Mouse (Mus musculus): ENCODE data around the gene Pdcd1lg2. TPM values are rescaled to one million over a fixed set of nuclear protein-coding genes. Genes with fewer than 3 reads are reported as not detected.
A peak's percentile ranks its signal among the peaks of the same experiment; 100 is the strongest.

Gene Pdcd1lg2
- 0.08 TPM in 1 of 2 replicates, not detected in the other for polyA plus RNA-seq (2012; rRNA removed)

- no peak for DNase-seq
- Histone ChIP-seq H3K27me3 (ENCODE audit: control insufficient read depth, insufficient read depth, low read length) (no peaks in the 10 kb centered on the region), H3K27ac (ENCODE audit: insufficient read depth, low read length) (no peak within 1 kb of the TSS), H3K4me3 (replicated peaks; ENCODE audit: insufficient read depth, low read depth, low read length) (no peak within 1 kb of the TSS), H3K4me1 (ENCODE audit: control insufficient read depth, insufficient read depth, low read length) (no peaks in the 10 kb centered on the region)
- 92% methylated on average over 4 of the region's 4 CpGs for WGBS
- TF ChIP-seq POLR2A (IDR thresholded peaks at IDR 0.05; ENCODE audit: borderline replicate concordance, insufficient read depth, low read length) (no peak), CTCF (IDR thresholded peaks at IDR 0.05; ENCODE audit: borderline replicate concordance, insufficient read depth, low read depth, low read length) (no peak)
Measured at GRCm38 (mm10) chr19:29410619-29411018, at the start of gene Pdcd1lg2. Pdcd1lg2 (plus strand) TSS chr19:29410919.

GRCm38 (mm10) chr19:29361468-29362130, 49.1 kb upstream of the Pdcd1lg2 start:
- Histone ChIP-seq H3K27me3 (ENCODE audit: control insufficient read depth, insufficient read depth, low read length) (no peaks in the 10 kb centered on the region), H3K4me1 (ENCODE audit: control insufficient read depth, insufficient read depth, low read length) (no peaks in the 10 kb centered on the region; the same call in 1 of the 2 replicates), H3K4me3 (replicated peaks; ENCODE audit: insufficient read depth, low read depth, low read length) (peak overlapping the region; percentile 80), H3K27ac (ENCODE audit: insufficient read depth, low read length) (peak overlapping the region; percentile 40)
- DNase-seq, result peak; percentile 93 to 96
- 2% methylated on average over 33 of the region's 33 CpGs for WGBS
- TF ChIP-seq POLR2A (IDR thresholded peaks at IDR 0.05; ENCODE audit: borderline replicate concordance, insufficient read depth, low read length), result peak; percentile 92
- no peak for TF ChIP-seq CTCF (IDR thresholded peaks at IDR 0.05; ENCODE audit: borderline replicate concordance, insufficient read depth, low read depth, low read length)

GRCm38 (mm10) chr19:29362173-29362930, 48.4 kb upstream of the Pdcd1lg2 start:
- Histone ChIP-seq H3K4me3 (replicated peaks; ENCODE audit: insufficient read depth, low read depth, low read length) (peak overlapping the region; percentile 80), H3K27ac (ENCODE audit: insufficient read depth, low read length) (no peak overlapping the region), H3K4me1 (ENCODE audit: control insufficient read depth, insufficient read depth, low read length) (no peaks in the 10 kb centered on the region; the same call in 1 of the 2 replicates), H3K27me3 (ENCODE audit: control insufficient read depth, insufficient read depth, low read length) (no peaks in the 10 kb centered on the region)
- no peak for DNase-seq
- WGBS, result 44% methylated on average over 13 of the region's 13 CpGs
- TF ChIP-seq CTCF (IDR thresholded peaks at IDR 0.05; ENCODE audit: borderline replicate concordance, insufficient read depth, low read depth, low read length) (no peak), POLR2A (IDR thresholded peaks at IDR 0.05; ENCODE audit: borderline replicate concordance, insufficient read depth, low read length) (no peak)

- H3K27ac ChIP-seq (ENCODE audit: insufficient read depth, low read length), result no peak overlapping the region
- no peaks in the 10 kb centered on the region for H3K27me3 ChIP-seq (ENCODE audit: control insufficient read depth, insufficient read depth, low read length)
- no peak for TF ChIP-seq CTCF (IDR thresholded peaks at IDR 0.05; ENCODE audit: borderline replicate concordance, insufficient read depth, low read depth, low read length)
- no peak for TF ChIP-seq POLR2A (IDR thresholded peaks at IDR 0.05; ENCODE audit: borderline replicate concordance, insufficient read depth, low read length)
- WGBS, result 94% methylated on average over 7 of the region's 7 CpGs
- DNase-seq, result no peak
- H3K4me3 ChIP-seq (replicated peaks; ENCODE audit: insufficient read depth, low read depth, low read length), result no peak overlapping the region
- H3K4me1 ChIP-seq (ENCODE audit: control insufficient read depth, insufficient read depth, low read length), result no peaks in the 10 kb centered on the region; the same call in 1 of the 2 replicates
Measured at GRCm38 (mm10) chr19:29363557-29363956, 47.2 kb upstream of the Pdcd1lg2 start.

GRCm38 (mm10) chr19:29364076-29364475, 46.6 kb upstream of the Pdcd1lg2 start:
- TF ChIP-seq CTCF (IDR thresholded peaks at IDR 0.05; ENCODE audit: borderline replicate concordance, insufficient read depth, low read depth, low read length) (no peak), POLR2A (IDR thresholded peaks at IDR 0.05; ENCODE audit: borderline replicate concordance, insufficient read depth, low read length) (no peak)
- Histone ChIP-seq H3K27ac (ENCODE audit: insufficient read depth, low read length) (no peak overlapping the region), H3K27me3 (ENCODE audit: control insufficient read depth, insufficient read depth, low read length) (no peaks in the 10 kb centered on the region), H3K4me3 (replicated peaks; ENCODE audit: insufficient read depth, low read depth, low read length) (no peak overlapping the region), H3K4me1 (ENCODE audit: control insufficient read depth, insufficient read depth, low read length) (no peaks in the 10 kb centered on the region; the same call in 1 of the 2 replicates)
- WGBS, result 87% methylated on average over 5 of the region's 5 CpGs
- DNase-seq, result no peak

- no peak for TF ChIP-seq CTCF (IDR thresholded peaks at IDR 0.05; ENCODE audit: borderline replicate concordance, insufficient read depth, low read depth, low read length)
- no peak for TF ChIP-seq POLR2A (IDR thresholded peaks at IDR 0.05; ENCODE audit: borderline replicate concordance, insufficient read depth, low read length)
- DNase-seq, result no peak
- Histone ChIP-seq H3K27me3 (ENCODE audit: control insufficient read depth, insufficient read depth, low read length) (no peaks in the 10 kb centered on the region), H3K4me3 (replicated peaks; ENCODE audit: insufficient read depth, low read depth, low read length) (no peak overlapping the region), H3K4me1 (ENCODE audit: control insufficient read depth, insufficient read depth, low read length) (no peaks in the 10 kb centered on the region; the same call in 1 of the 2 replicates), H3K27ac (ENCODE audit: insufficient read depth, low read length) (no peak overlapping the region)
- WGBS, result 39% methylated on average over 3 of the region's 3 CpGs
Measured at GRCm38 (mm10) chr19:29365105-29365504, 45.6 kb upstream of the Pdcd1lg2 start.

- Histone ChIP-seq H3K27me3 (ENCODE audit: control insufficient read depth, insufficient read depth, low read length) (no peaks in the 10 kb centered on the region), H3K27ac (ENCODE audit: insufficient read depth, low read length) (no peak overlapping the region), H3K4me1 (ENCODE audit: control insufficient read depth, insufficient read depth, low read length) (no peaks in the 10 kb centered on the region), H3K4me3 (replicated peaks; ENCODE audit: insufficient read depth, low read depth, low read length) (peak overlapping the region; percentile 18)
- 61% methylated on average over 20 of the region's 20 CpGs for WGBS
- DNase-seq, result no peak
- TF ChIP-seq CTCF (IDR thresholded peaks at IDR 0.05; ENCODE audit: borderline replicate concordance, insufficient read depth, low read depth, low read length) (no peak), POLR2A (IDR thresholded peaks at IDR 0.05; ENCODE audit: borderline replicate concordance, insufficient read depth, low read length) (no peak)
Measured at GRCm38 (mm10) chr19:29366226-29366968, 44.3 kb upstream of the Pdcd1lg2 start.
